Mouse (Mus musculus) forebrain, embryonic 15.5 days (tissue): ENCODE data around the gene Tmem234. TPM values are rescaled to one million over a fixed set of nuclear protein-coding genes. Genes with fewer than 3 reads are reported as not detected.
A peak's percentile ranks its signal among the peaks of the same experiment; 100 is the strongest.

Experiments used
- ATAC-seq: fragments of 200-750 bp; cut with Nextera tagmentation; replicated peaks from 2 replicates; pipeline ENCODE4 v1.8.0; 2017; ENCODE audit warnings: mild to moderate bottlenecking, moderate TSS enrichment, moderate library complexity
- H3K27ac ChIP-seq: fragments of 300-500 bp; sonication (generic); replicated peaks from 2 replicates; pipeline ENCODE4 v1.5.1; 2015; ENCODE audit warnings: mild to moderate bottlenecking, inconsistent platforms
- H3K27me3 ChIP-seq: fragments of 300-500 bp; sonication (generic); 2 replicates; pipeline ENCODE4 v1.6.1; 2015; ENCODE audit warnings: inconsistent platforms
- H3K36me3 ChIP-seq: fragments of 300-500 bp; sonication (generic); 2 replicates; pipeline ENCODE4 v1.6.1; 2015; ENCODE audit warnings: mild to moderate bottlenecking, inconsistent platforms
- H3K4me1 ChIP-seq: fragments of 300-500 bp; sonication (generic); 2 replicates; pipeline ENCODE4 v1.6.1; 2015; ENCODE audit warnings: inconsistent platforms
- H3K4me2 ChIP-seq: fragments of 300-500 bp; sonication (generic); replicated peaks from 2 replicates; pipeline ENCODE4 v1.6.1; 2015; ENCODE audit warnings: mild to moderate bottlenecking, inconsistent platforms
- H3K4me3 ChIP-seq: fragments of 300-500 bp; sonication (generic); 2 replicates; pipeline ENCODE4 v1.5.1; 2015; ENCODE audit warnings: mild to moderate bottlenecking, inconsistent platforms
- H3K9ac ChIP-seq: fragments of 300-500 bp; sonication (generic); replicated peaks from 2 replicates; pipeline ENCODE4 v1.6.1; 2015; ENCODE audit warnings: mild to moderate bottlenecking, inconsistent platforms
- H3K9me3 ChIP-seq: fragments of 300-500 bp; sonication (generic); 2 replicates; pipeline ENCODE4 v1.6.1; 2016; ENCODE audit warnings: inconsistent platforms
- WGBS: fragments of 180-500 bp; shearing (Covaris S2); methylation state at CpG from one replicate; pipeline ENCODE4 v1.1.7; 2015; ENCODE audit warnings: mixed read lengths; 5-methylcytosine and 5-hydroxymethylcytosine counted together
- polyA plus RNA-seq: library from polyadenylated mRNA; unstranded; fragments of >200 nt; fragmentation: Nextera tagmentation; extraction: Ambion mirVana; gene quantifications from 2 replicates; pipeline ENCODE4 v1.2.1, GENCODE M21; 2015

Tmem234 gene
- polyA plus RNA-seq, 1 experiment from 2014 or later = 160 TPM

DNA sequence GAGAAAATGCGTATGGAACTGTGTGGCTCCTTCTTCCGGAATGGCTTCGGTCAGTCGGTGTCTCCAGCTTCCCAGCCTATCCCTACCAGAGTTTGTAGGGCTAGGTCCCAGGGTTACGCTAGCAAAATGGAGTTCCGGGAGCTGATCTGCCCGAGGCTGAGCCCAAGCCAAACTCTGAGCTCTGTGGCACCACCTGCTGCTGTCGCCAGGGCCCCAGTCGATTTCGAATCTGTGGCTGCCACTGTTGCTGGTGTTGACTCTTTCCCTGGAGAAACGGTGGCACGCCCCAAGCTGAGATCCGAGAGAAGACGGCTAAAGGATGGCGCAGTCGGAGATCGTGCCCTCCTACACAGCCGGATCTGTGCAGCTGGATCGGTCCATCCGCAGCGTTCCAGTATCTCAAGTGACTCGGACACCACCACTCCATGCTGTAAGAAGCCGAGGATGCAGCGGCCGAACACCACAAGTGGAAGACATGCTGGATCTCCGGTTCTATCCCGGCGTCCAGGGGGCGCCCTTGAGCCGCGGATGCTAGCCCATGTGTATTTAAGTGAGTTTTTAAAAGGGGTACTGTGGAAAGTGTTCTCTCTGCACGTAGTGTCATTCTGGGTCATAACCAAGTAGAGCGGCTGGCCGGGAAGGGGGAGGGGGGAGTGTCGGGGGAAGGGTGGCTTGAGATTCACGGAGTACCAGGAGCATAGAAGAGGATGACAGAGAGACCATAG lies 15.4 kb upstream of the Tmem234 start:
- no peak overlapping the region for H3K27ac ChIP-seq
- H3K27me3 ChIP-seq = 0 out of 2 replicates have a peak, but pooled peaks cover 2% of the 10 kb centered on the region
- H3K4me2 ChIP-seq = peak overlapping the region; percentile 48
- 2% methylated on average over 36 of the region's 36 CpGs for WGBS
- H3K36me3 ChIP-seq = 0 out of 2 replicates have a peak, but pooled peaks cover 1% of the 10 kb centered on the region
- peak overlapping the region; percentile 29; the same call in 1 of the 2 replicates for H3K9ac ChIP-seq
- peak overlapping the region; percentile 37 for H3K4me3 ChIP-seq
- peaks cover 10% of the 10 kb centered on the region for H3K4me1 ChIP-seq
- ATAC-seq = peak; percentile 57
- H3K9me3 ChIP-seq = no peaks in the 10 kb centered on the region

DNA sequence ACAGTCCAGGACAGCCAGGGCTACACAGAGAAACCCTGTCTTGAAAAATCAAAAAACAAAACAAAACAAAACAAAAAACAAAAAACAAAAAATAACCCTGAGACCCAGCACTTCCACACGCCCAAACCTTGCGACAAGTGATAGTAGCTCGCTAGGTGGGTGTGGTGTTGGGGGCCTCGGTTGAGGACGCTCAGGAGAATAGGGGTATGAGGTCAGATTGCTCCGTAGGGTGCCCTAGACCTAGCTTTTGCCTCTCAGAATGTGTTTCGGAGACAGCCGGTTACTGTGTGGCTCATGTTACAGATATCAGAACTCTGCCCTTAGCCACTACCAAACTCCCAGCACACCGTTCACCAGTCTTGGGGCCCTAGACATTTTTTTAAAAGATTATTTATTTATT lies 14.7 kb upstream of the Tmem234 start:
- Histone ChIP-seq H3K9me3 (no peaks in the 10 kb centered on the region), H3K27ac (no peak overlapping the region), H3K4me2 (no peak overlapping the region), H3K36me3 (peaks cover 9% of the 10 kb centered on the region), H3K4me3 (no peak overlapping the region), H3K4me1 (peaks cover 10% of the 10 kb centered on the region), H3K27me3 (0 out of 2 replicates have a peak, but pooled peaks cover 2% of the 10 kb centered on the region), H3K9ac (no peak overlapping the region)
- WGBS = 83% methylated on average over 9 of the region's 9 CpGs
- no peak for ATAC-seq

DNA sequence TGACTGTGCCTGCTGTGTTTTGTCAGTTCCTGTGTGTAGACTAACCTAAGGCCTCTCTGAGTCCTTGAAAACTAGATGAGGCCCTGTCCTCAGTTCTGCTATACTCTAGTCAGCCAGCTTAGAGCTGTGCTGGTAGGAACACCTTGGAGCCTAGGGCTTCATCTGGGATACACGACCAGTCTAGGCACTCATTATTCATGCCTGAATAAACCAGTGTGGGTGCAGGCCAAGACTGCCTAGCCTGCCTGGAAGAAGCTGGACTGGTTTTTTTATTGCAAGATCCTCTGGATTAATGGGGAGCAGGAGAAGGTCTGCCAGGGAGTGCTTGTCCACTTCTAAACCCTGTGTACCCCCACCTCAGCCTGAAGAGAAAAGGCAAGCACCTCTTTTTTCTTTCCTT lies 13.5 kb upstream of the Tmem234 start:
- peaks cover 10% of the 10 kb centered on the region for H3K4me1 ChIP-seq
- H3K4me2 ChIP-seq = no peak overlapping the region
- peaks cover 20% of the 10 kb centered on the region for H3K36me3 ChIP-seq
- no peak for ATAC-seq
- no peaks in the 10 kb centered on the region for H3K9me3 ChIP-seq
- no peak overlapping the region for H3K4me3 ChIP-seq
- 0 out of 2 replicates have a peak, but pooled peaks cover 2% of the 10 kb centered on the region for H3K27me3 ChIP-seq
- no peak overlapping the region for H3K27ac ChIP-seq
- 21% methylated on average over 1 of the region's 1 CpGs for WGBS
- no peak overlapping the region for H3K9ac ChIP-seq

DNA sequence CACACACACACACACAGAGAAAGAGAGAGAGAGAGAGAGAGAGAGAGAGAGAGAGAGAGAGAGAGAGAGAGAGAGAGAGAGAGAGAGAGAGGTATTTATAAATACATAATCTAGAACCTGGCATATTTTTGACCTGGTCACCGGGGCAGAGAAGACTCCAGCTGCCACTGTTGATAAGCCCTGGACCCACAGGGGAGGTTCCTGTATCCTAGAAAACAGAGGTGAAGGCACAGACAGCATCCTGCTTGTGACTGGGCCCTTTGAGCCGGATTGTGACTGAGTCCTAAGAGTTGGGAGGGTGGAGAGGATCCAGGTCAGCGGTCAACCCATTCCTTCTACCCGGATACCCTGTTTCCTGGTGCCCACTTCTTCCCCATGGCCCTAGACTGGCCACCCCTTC lies 11.6 kb upstream of the Tmem234 start:
- 85% methylated on average over 4 of the region's 4 CpGs for WGBS
- H3K4me2 ChIP-seq = no peak overlapping the region
- no peaks in the 10 kb centered on the region for H3K9me3 ChIP-seq
- 0 out of 2 replicates have a peak, but pooled peaks cover 2% of the 10 kb centered on the region for H3K27me3 ChIP-seq
- no peak for ATAC-seq
- H3K36me3 ChIP-seq = peaks cover 37% of the 10 kb centered on the region
- H3K9ac ChIP-seq = no peak overlapping the region
- no peak overlapping the region for H3K27ac ChIP-seq
- peaks cover 10% of the 10 kb centered on the region for H3K4me1 ChIP-seq
- no peak overlapping the region for H3K4me3 ChIP-seq

DNA sequence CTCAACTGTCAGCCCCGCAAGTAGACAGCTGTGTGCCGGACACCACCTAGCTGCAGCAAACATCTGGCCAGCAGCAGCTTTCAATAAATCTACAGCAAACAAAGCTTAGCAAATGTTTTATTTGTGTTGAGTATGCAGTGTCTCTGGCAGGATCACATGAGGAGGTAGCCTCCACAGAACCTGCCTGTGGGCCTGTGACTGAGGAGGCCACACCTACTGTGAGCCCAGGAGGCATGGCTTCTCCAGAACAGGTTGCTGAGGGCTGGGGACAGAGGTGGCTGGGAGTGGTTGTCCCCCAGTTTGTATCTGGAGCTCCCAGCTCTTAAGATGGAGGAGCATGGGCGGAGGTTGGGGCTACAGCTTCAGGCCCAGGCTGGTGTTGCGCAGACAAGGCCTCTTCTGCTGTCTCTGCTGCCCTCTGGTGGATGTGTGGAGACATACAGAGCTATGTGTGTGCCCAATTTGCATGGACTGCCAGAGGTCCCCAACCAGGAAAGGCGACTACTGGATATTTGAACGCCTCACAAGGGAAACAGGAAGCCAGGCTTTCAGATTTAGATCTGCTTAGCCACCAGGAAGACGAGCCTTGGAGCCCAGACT lies 8.1 kb downstream of the Tmem234 start:
- Histone ChIP-seq H3K4me1 (no peaks in the 10 kb centered on the region), H3K4me3 (no peak overlapping the region), H3K4me2 (no peak overlapping the region), H3K27me3 (no peaks in the 10 kb centered on the region), H3K36me3 (peaks cover 42% of the 10 kb centered on the region), H3K9me3 (no peaks in the 10 kb centered on the region), H3K9ac (no peak overlapping the region), H3K27ac (peak overlapping the region; percentile 35; the same call in 1 of the 2 replicates)
- peak; percentile 84 for ATAC-seq
- WGBS = 38% methylated on average over 7 of the region's 7 CpGs

DNA sequence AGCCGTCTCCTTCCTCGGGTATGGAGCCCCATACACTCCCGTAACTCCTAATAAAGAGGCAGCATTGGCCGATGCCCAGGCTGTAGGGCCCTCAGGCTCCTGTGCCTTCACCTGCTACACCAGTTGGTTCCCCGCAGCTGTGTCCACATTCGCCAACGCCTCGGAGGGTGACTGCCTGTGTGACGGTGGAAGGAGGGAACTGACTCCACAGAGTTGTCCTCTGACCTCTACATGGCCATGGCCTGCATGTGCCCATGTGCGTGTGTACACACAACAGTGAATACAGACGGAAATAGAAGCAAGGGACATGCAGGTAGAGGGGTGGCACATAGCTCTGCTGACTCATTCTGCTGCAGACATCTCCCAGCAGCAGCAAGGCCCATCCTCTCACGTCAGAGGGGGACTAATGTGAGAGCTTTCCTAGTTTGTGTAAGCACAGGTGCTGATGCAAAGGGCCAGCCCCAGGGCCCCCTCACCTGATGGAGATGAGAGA lies 8.7 kb downstream of the Tmem234 start:
- no peaks in the 10 kb centered on the region for H3K27me3 ChIP-seq
- H3K9ac ChIP-seq = no peak overlapping the region
- peaks cover 35% of the 10 kb centered on the region for H3K36me3 ChIP-seq
- 0 out of 2 replicates have a peak, but pooled peaks have one; percentile 6 for ATAC-seq
- 0 out of 2 replicates have a peak, but pooled peaks cover 1% of the 10 kb centered on the region for H3K4me1 ChIP-seq
- H3K4me2 ChIP-seq = no peak overlapping the region
- H3K4me3 ChIP-seq = no peak overlapping the region
- WGBS = 83% methylated on average over 12 of the region's 12 CpGs
- H3K27ac ChIP-seq = no peak overlapping the region
- no peaks in the 10 kb centered on the region for H3K9me3 ChIP-seq

DNA sequence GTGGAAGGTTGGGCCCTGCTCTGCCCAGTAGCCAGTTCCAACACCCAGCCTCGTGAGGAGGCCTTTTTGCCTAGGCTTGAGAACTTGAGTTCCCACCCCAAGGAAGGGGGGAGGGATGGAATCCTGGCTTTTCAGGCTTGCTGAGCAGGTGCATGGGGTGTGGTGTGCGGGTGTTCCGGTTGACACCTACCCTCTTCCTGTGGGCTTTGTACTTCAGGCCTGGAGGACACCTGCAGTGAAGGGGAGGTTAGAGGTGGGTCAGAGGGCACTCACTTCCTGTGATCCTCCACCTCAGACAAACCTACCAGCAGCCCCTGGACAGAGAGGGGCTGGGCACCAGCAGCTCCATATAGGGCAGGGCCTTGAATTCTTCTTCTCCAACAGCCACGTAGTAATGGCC lies 9.6 kb downstream of the Tmem234 start:
- no peak overlapping the region for H3K4me2 ChIP-seq
- no peak overlapping the region for H3K4me3 ChIP-seq
- peaks cover 28% of the 10 kb centered on the region for H3K36me3 ChIP-seq
- 77% methylated on average over 4 of the region's 4 CpGs for WGBS
- no peak for ATAC-seq
- H3K27ac ChIP-seq = no peak overlapping the region
- no peaks in the 10 kb centered on the region for H3K27me3 ChIP-seq
- 0 out of 2 replicates have a peak, but pooled peaks cover 3% of the 10 kb centered on the region for H3K4me1 ChIP-seq
- no peak overlapping the region for H3K9ac ChIP-seq
- H3K9me3 ChIP-seq = no peaks in the 10 kb centered on the region

DNA sequence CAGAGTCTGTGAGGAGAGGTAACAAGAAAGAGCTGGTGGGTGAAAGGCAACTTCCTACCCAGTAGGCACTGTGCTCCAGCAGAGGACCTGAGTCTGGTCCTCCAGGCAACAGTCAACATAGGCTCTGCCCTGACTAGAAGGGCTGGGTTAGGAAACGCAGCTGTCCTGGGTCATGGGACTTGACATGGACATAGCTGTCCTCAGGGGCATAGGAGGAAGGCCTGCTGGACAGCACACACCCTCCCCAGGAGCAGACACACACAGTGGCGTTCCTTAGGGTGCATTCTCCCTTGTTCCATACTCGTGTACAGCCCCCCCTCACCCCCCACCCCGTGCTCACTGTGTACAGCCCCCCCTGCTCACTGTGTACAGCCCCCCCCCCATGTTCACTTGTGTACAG lies 10.0 kb downstream of the Tmem234 start:
- no peaks in the 10 kb centered on the region for H3K27me3 ChIP-seq
- no peak for ATAC-seq
- no peak overlapping the region for H3K4me3 ChIP-seq

DNA sequence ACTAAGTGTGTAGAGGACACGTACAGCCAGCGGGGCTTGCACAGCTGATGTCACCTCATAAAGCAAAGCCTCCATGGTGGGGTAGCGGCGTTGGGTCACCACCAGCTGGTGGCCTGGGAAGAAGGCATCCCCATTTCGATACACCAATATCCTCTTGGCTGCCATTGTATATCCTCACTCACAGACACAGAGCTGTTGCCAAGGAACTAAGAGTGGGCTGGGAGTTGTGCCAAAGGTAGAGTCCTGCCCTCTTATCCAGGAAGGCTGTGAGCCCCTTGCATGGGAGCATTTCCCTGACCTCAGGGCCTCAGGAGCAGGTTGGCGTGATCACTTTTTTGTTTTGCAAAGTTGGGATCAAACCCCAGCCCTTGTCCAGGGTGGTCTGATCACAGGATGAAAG lies 13.6 kb downstream of the Tmem234 start, which contains the start of gene Dcdc2b:
Dcdc2b (minus strand) TSS at position 165 of the 400 bp plus-strand sequence.
- Histone ChIP-seq H3K4me2 (no peak within 1 kb of the TSS), H3K9ac (no peak within 1 kb of the TSS), H3K4me3 (no peak within 1 kb of the TSS), H3K9me3 (no peaks in the 10 kb centered on the region), H3K27me3 (no peaks in the 10 kb centered on the region), H3K27ac (no peak within 1 kb of the TSS), H3K36me3 (peaks cover 13% of the 10 kb centered on the region), H3K4me1 (peaks cover 12% of the 10 kb centered on the region)
- no peak for ATAC-seq
- WGBS = 71% methylated on average over 6 of the region's 6 CpGs

More for the DNA sequence above, 10.0 kb downstream of the Tmem234 start:
- no peak overlapping the region for H3K9ac ChIP-seq
- 0 out of 2 replicates have a peak, but pooled peaks cover 3% of the 10 kb centered on the region for H3K4me1 ChIP-seq
- H3K36me3 ChIP-seq = peaks cover 25% of the 10 kb centered on the region
- H3K9me3 ChIP-seq = no peaks in the 10 kb centered on the region
- no peak overlapping the region for H3K4me2 ChIP-seq
- no peak overlapping the region for H3K27ac ChIP-seq
- WGBS = 73% methylated on average over 4 of the region's 4 CpGs

DNA sequence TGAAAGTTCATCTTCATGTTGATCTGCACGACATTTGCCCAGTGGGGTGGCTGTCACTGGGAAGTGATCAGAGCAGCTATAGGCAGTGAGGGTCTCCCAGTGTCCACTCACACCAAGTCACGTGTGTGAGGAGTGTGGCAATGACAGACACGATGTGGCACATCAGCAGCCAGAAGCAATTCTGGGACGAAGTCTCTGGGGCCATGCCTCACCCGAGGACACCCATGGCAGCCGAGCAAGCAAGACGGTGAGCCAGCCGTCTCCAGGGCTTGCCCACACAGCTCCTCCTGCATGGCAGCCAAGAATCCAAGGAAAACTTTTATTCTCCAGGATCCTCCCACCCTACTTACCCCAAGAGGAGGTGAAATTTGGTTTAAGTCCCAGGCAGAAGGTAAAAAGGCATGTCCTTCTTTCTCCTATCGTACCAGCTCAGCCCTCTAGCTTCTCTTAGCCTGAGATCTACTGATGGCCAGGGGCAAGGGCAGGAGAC lies 15.4 kb downstream of the Tmem234 start:
- no peaks in the 10 kb centered on the region for H3K9me3 ChIP-seq
- 92% methylated on average over 9 of the region's 9 CpGs for WGBS
- no peaks in the 10 kb centered on the region for H3K27me3 ChIP-seq
- no peak overlapping the region for H3K4me2 ChIP-seq
- ATAC-seq = no peak
- H3K4me3 ChIP-seq = no peak overlapping the region
- H3K27ac ChIP-seq = no peak overlapping the region
- H3K4me1 ChIP-seq = peaks cover 12% of the 10 kb centered on the region
- peaks cover 11% of the 10 kb centered on the region for H3K36me3 ChIP-seq
- no peak overlapping the region for H3K9ac ChIP-seq

DNA sequence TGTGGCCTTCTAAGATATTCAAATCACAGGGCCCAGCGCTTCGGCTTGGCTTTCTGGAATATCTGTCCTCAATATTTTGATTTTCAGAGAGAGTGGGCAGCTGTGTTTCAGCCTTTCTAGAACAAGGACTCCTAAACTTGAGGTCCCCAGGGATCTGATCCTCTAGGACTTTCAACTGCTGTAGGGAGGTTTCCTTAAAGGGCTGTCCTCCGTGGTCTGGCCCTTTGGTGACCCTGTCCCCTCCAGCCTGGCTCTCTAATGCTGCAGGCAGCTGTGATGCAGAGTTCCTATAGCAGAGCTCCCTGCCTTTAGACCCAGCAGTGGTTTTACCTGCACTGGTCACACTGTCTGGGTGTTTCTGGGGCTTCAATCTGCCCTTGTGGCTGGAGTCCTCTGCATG lies 16.2 kb downstream of the Tmem234 start:
- 97% methylated on average over 3 of the region's 3 CpGs for WGBS
- no peak for ATAC-seq
- no peaks in the 10 kb centered on the region for H3K27me3 ChIP-seq

DNA sequence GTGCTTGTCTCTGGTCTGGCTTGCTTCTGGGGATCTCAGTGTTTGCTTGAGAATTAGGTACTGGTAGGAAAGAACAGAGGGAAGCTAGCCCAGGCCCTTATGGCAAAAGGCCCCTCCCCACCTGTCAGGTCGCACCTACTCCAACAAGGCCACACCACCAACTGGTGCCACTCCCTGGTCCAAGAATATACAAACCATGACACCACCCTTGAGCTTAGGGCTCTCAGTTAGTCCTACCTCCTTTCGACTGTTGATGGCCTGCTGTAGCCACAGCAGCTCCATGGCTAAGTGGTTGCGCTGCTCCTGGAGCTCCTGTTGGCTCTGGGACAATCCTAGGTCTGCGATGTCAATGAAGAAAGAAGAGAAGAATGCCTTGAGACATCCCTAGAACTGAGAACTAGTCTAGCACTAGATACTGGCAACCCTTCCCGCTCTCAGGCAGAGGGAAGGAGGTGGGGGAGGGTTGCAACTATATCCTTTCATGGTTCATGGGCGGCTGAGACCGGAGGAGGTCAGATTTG lies 16.7 kb downstream of the Tmem234 start:
- Histone ChIP-seq H3K9ac (no peak overlapping the region), H3K9me3 (no peaks in the 10 kb centered on the region), H3K27me3 (no peaks in the 10 kb centered on the region), H3K36me3 (peaks cover 11% of the 10 kb centered on the region), H3K4me3 (no peak overlapping the region), H3K4me1 (peaks cover 17% of the 10 kb centered on the region), H3K27ac (no peak overlapping the region), H3K4me2 (no peak overlapping the region)
- no peak for ATAC-seq
- WGBS = 91% methylated on average over 7 of the region's 7 CpGs

More for the DNA sequence above, 16.2 kb downstream of the Tmem234 start:
- H3K9ac ChIP-seq = no peak overlapping the region
- H3K4me1 ChIP-seq = peaks cover 12% of the 10 kb centered on the region
- no peaks in the 10 kb centered on the region for H3K9me3 ChIP-seq
- H3K27ac ChIP-seq = no peak overlapping the region
- no peak overlapping the region for H3K4me3 ChIP-seq
- H3K36me3 ChIP-seq = peaks cover 11% of the 10 kb centered on the region
- no peak overlapping the region for H3K4me2 ChIP-seq
